ENCODE assay signal across 8 mouse cellular contexts in the genomic region with DNA sequence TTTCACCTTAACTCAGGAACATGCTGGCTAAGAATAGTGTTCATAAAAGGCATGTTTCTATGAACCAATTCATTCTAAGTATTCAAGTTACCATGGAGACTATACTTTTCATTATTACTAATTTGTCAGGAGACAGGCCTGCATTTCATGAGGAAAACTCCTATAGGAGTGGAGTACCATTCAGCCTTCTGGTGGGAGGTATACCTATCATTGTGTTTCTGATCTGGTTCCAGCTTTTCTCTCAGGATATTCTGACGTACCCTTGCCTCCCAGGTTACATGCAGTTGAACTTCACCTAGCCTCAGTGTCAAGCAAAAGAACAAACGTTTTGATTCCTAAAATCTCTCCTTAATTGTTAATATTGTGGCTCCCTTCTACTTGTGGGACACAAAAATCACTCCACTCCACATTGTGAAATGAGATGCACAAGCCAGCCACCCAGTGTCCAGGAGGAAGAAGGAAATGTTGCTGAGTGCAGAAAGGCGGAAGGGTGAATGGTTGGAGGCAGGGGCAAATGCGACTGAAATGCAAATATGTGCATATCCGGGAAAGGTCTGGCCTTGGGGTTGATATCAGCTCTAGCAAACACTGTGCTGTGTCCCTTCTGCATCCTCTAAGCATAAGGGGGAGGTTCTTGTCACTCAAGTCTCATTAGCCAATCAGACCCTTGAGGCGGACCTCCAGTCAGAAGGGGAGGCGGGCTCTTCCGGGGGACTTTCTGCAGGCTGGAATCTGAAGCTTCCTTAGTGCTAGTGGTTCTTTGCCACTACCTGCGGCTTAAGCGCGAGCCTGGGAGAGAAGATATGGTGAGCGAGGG. TPM values are rescaled to one million over a fixed set of nuclear protein-coding genes. Genes with fewer than 3 reads are reported as not detected.
A peak's percentile ranks its signal among the peaks of the same experiment; 100 is the strongest.
DNase-seq lines count a peak whose midpoint lies in the region; ATAC-seq and TF ChIP-seq lines count a peak whose summit lies in the region.

A gene (plus strand): TSS at position 695 of the 817 bp plus-strand sequence.

- H3K27me3 ChIP-seq in G1E (ENCODE audit: insufficient read depth, low read length), result peaks cover 20% of the 10 kb centered on the region
- no peaks in the 10 kb centered on the region for H3K27me3 ChIP-seq in forebrain, embryonic 15.5 days
- H3K27me3 ChIP-seq in neural tube, embryonic 15.5 days (replicated peaks), result no peaks in the 10 kb centered on the region

- H3K9me3 ChIP-seq in G1E (replicated peaks), result no peaks in the 10 kb centered on the region
- H3K9me3 ChIP-seq in forebrain, embryonic 15.5 days, result peaks cover 2% of the 10 kb centered on the region; the same call in 1 of the 2 replicates
- H3K9me3 ChIP-seq in neural tube, embryonic 15.5 days (replicated peaks), result peaks cover 8% of the 10 kb centered on the region; the same call in 1 of the 2 replicates

- H3K4me1 ChIP-seq in G1E (ENCODE audit: insufficient read depth, low read depth, low read length), result 0 out of 2 replicates have a peak, but pooled peaks cover 2% of the 10 kb centered on the region
- peaks cover 17% of the 10 kb centered on the region for H3K4me1 ChIP-seq in forebrain, embryonic 15.5 days
- peaks cover 5% of the 10 kb centered on the region; the same call in 1 of the 2 replicates for H3K4me1 ChIP-seq in lung, adult 2 months (ENCODE audit: control insufficient read depth, insufficient read depth, low read length)
- peaks cover 11% of the 10 kb centered on the region for H3K4me1 ChIP-seq in neural tube, embryonic 15.5 days

- TF ChIP-seq CTCF in G1E (IDR thresholded peaks at IDR 0.05; ENCODE audit: low read depth, low read length), result no peak
- TF ChIP-seq CTCF in layer of hippocampus, adult 2 months (conservative IDR thresholded peaks at IDR 0.05), result no peak
- no peak for TF ChIP-seq CTCF in lung, adult 2 months (IDR thresholded peaks at IDR 0.05; ENCODE audit: insufficient read depth, low read length)

- WGBS in forebrain, embryonic 15.5 days, result 6% methylated on average over 12 of the region's 12 CpGs
- 6% methylated on average over 12 of the region's 12 CpGs for WGBS in lung, adult 2 months
- 8% methylated on average over 12 of the region's 12 CpGs for WGBS in neural tube, embryonic 15.5 days

- ATAC-seq in G1E (ENCODE audit: extremely low read depth, insufficient number of reproducible peaks, low FRiP score, poor library complexity, severe bottlenecking), result no peak
- peak; percentile 100 for ATAC-seq in forebrain, embryonic 15.5 days (replicated peaks)
- ATAC-seq in neural tube, embryonic 15.5 days (ENCODE audit: low FRiP score), result peak; percentile 100

- DNase-seq in G1E (ENCODE audit: low spot score), result peak; percentile 12
- DNase-seq in cerebellum, adult 11 months, result peak; percentile 78
- peak; percentile 61 for DNase-seq in heart, postnatal 25 days (ENCODE audit: low spot score)
- peak; percentile 77 to 86 for DNase-seq in layer of hippocampus, adult 2 months (ENCODE audit: low spot score in 2 of 2)
- peak; percentile 57 for DNase-seq in lung, adult 2 months
- peak; percentile 71 for DNase-seq in testis, postnatal 10 days (ENCODE audit: low spot score)

- peak within 1 kb of the TSS; percentile 85 for H3K9ac ChIP-seq in forebrain, embryonic 15.5 days (replicated peaks)
- H3K9ac ChIP-seq in neural tube, embryonic 15.5 days (replicated peaks), result peak within 1 kb of the TSS; percentile 86

- H3K4me2 ChIP-seq in forebrain, embryonic 15.5 days (replicated peaks), result peak within 1 kb of the TSS; percentile 63
- H3K4me2 ChIP-seq in neural tube, embryonic 15.5 days, result peak within 1 kb of the TSS; percentile 60

- intact Hi-C loops in heart, postnatal 25 days (cut with DNase I), result no loop called here

- TF ChIP-seq POLR2A in lung, adult 2 months (IDR thresholded peaks at IDR 0.05; ENCODE audit: borderline replicate concordance, extremely low read depth, low read depth, low read length), result peak; percentile 46; the same call in 1 of the 2 replicates

- peak within 1 kb of the TSS; percentile 92 for H3K27ac ChIP-seq in forebrain, embryonic 15.5 days (replicated peaks)
- peak within 1 kb of the TSS; percentile 91 for H3K27ac ChIP-seq in layer of hippocampus, adult 2 months
- H3K27ac ChIP-seq in neural tube, embryonic 15.5 days (replicated peaks), result peak within 1 kb of the TSS; percentile 93

- H3K36me3 ChIP-seq in G1E (replicated peaks), result no peaks in the 10 kb centered on the region
- peaks cover 8% of the 10 kb centered on the region for H3K36me3 ChIP-seq in forebrain, embryonic 15.5 days
- H3K36me3 ChIP-seq in neural tube, embryonic 15.5 days, result peaks cover 13% of the 10 kb centered on the region

- H3K4me3 ChIP-seq in G1E (ENCODE audit: low read depth, low read length), result peak within 1 kb of the TSS; percentile 39; the same call in 1 of the 2 replicates
- peak within 1 kb of the TSS; percentile 60 for H3K4me3 ChIP-seq in forebrain, embryonic 15.5 days
- peak within 1 kb of the TSS; percentile 68 for H3K4me3 ChIP-seq in layer of hippocampus, adult 2 months
- H3K4me3 ChIP-seq in lung, adult 2 months (replicated peaks; ENCODE audit: extremely low read depth, low read depth, low read length), result peak within 1 kb of the TSS; percentile 67
- peak within 1 kb of the TSS; percentile 66 for H3K4me3 ChIP-seq in neural tube, embryonic 15.5 days (replicated peaks)

RNA-seq across cellular contexts. Expression of the gene that starts here (rescaled TPM):
- total RNA-seq in G1E (2014; fragmentation: Nextera tagmentation) (0.90 and 2.5 TPM in 2 replicates), G1E (2017) (0.87 and 0.93 TPM in 2 replicates)
- not detected in 2 replicates for polyA plus RNA-seq in G1E (2012)
- polyA plus RNA-seq in forebrain, embryonic 15.5 days (2015; fragmentation: Nextera tagmentation; extraction: Ambion mirVana), result 12.0 and 13.4 TPM in 2 replicates
- 1 to 10 TPM in 1 of 2 experiments, under 1 TPM in 1; 0.84 to 1.9 TPM for total RNA-seq in heart, postnatal 25 days (2021)
- 10 to 100 TPM; 22.5 to 25.1 TPM for total RNA-seq in layer of hippocampus, adult 2 months (2021)
- polyA plus RNA-seq in lung, adult 2 months (2012; rRNA removed), result 0.10 and 0.83 TPM in 2 replicates
- polyA plus RNA-seq in neural tube, embryonic 15.5 days (2015; fragmentation: Nextera tagmentation; extraction: Ambion mirVana), result 9.9 and 10.8 TPM in 2 replicates

Comparison
In these comparisons a context has a peak if more than half of its experiments do, and no peak if none do; other contexts are left out.
1. RNA of the gene that starts here (total RNA-seq): 22.5 to 25.1 TPM in layer of hippocampus, adult 2 months; 0.84 to 1.9 TPM in heart, postnatal 25 days and 0.87 to 2.5 TPM in G1E; every median in the first group is over 4 times any median in the second.
2. Peak in DNase-seq and H3K4me3 ChIP-seq in lung, adult 2 months; RNA of the gene not detected or under 1 TPM.
3. DNase-seq: peak in every context shown above with its lines; median percentile 82 in layer of hippocampus, adult 2 months; 78 in cerebellum, adult 11 months; 71 in testis, postnatal 10 days; 61 in heart, postnatal 25 days; 57 in lung, adult 2 months; 12 in G1E.
4. Peak in every context shown above with its lines, with median percentiles within 50 percentile points of each other: H3K4me3 ChIP-seq and H3K27ac ChIP-seq.